Mouse (Mus musculus): ENCODE results near the gene Zmat5. TPM values are rescaled to one million over a fixed set of nuclear protein-coding genes. Genes with fewer than 3 reads are reported as not detected.

The Zmat5 gene
- polyA plus RNA-seq, 1 experiment = 11.7 TPM

DNA sequence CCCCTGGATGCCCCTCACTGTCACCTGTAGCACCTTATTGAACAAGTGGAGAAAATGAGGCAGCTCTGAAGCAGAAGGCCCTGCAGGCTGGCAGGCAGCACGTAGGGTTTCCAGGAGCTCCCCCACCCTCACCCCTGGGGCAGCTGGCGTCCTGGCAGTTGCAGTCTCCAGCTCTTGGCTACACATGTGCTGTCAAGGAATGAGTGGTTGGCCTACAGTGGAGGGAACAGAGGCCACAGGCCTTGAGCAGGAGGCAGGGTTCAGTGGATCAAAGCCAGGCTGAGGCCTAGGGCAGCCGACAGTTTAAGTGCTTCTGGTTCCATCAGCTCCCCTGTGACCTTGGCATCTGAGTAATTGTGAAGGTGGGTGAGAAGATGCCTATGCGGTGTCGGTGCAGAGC, 26.4 kb downstream of the Zmat5 start:
- Histone ChIP-seq H3K4me3 (replicated peaks; ENCODE audit: control insufficient read depth, low read depth, low read length) (no peak overlapping the region), H3K4me1 (ENCODE audit: control insufficient read depth, insufficient read depth, low read length) (no peaks in the 10 kb centered on the region), H3K27ac (ENCODE audit: control insufficient read depth, insufficient read depth, low read depth, low read length, poor library complexity) (no peak overlapping the region)
- no peak for TF ChIP-seq CTCF (IDR thresholded peaks at IDR 0.05; ENCODE audit: control insufficient read depth, insufficient read depth, low read length)
- TF ChIP-seq POLR2A (IDR thresholded peaks at IDR 0.05; ENCODE audit: borderline replicate concordance, control insufficient read depth, low read depth, low read length) = no peak
- 87% methylated on average over 5 of the region's 5 CpGs for WGBS

DNA sequence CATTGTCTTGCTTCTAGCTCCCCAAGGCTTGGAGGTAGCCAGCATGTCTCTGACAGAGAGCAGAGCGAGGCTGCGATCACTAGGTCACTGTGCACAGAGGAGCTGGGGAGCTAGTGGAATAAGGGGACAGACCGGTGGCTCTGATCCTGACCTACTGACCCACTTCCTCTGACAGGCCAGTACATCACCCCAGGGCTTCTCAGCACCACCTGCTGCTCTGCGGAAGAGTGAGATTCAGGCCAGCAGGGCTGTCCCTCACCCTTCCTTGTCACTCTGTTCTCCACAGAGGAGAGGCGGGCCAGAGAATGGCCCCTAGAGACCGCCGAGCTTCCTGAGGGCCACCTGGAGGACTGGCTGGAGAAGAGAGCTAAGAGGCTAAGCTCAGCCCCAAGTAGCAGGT, 27.3 kb downstream of the Zmat5 start:
- WGBS = 89% methylated on average over 7 of the region's 7 CpGs

DNA sequence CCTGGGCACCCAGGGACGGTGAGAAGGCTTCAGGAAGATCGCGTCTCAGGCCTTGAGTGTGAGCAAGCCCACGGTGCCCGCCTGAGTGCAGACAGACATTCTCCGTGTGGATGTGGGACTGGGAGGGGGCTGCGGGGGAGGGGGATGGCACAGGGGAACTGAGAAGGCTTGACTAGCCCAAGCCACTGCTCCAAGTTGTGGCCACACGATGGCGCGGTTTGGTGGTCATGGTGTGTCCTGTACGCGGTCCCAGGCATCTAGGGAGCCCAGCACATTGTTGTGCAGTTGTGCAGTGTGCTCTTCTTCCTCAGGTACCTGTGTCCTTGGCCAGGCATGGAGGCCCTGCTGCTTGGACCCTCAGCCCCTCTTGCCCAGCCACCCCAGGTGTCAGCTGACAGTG, 29.7 kb downstream of the Zmat5 start:
- TF ChIP-seq POLR2A (IDR thresholded peaks at IDR 0.05; ENCODE audit: borderline replicate concordance, control insufficient read depth, low read depth, low read length) = no peak
- TF ChIP-seq CTCF (IDR thresholded peaks at IDR 0.05; ENCODE audit: control insufficient read depth, insufficient read depth, low read length) = no peak
- H3K27ac ChIP-seq (ENCODE audit: control insufficient read depth, insufficient read depth, low read depth, low read length, poor library complexity) = no peak overlapping the region
- H3K4me3 ChIP-seq (replicated peaks; ENCODE audit: control insufficient read depth, low read depth, low read length) = no peak overlapping the region
- no peaks in the 10 kb centered on the region for H3K4me1 ChIP-seq (ENCODE audit: control insufficient read depth, insufficient read depth, low read length)
- WGBS = 86% methylated on average over 12 of the region's 12 CpGs

More for the DNA sequence above, 27.3 kb downstream of the Zmat5 start:
- TF ChIP-seq POLR2A (IDR thresholded peaks at IDR 0.05; ENCODE audit: borderline replicate concordance, control insufficient read depth, low read depth, low read length) (no peak), CTCF (IDR thresholded peaks at IDR 0.05; ENCODE audit: control insufficient read depth, insufficient read depth, low read length) (no peak)
- no peak overlapping the region for H3K4me3 ChIP-seq (replicated peaks; ENCODE audit: control insufficient read depth, low read depth, low read length)
- no peaks in the 10 kb centered on the region for H3K4me1 ChIP-seq (ENCODE audit: control insufficient read depth, insufficient read depth, low read length)
- no peak overlapping the region for H3K27ac ChIP-seq (ENCODE audit: control insufficient read depth, insufficient read depth, low read depth, low read length, poor library complexity)

DNA sequence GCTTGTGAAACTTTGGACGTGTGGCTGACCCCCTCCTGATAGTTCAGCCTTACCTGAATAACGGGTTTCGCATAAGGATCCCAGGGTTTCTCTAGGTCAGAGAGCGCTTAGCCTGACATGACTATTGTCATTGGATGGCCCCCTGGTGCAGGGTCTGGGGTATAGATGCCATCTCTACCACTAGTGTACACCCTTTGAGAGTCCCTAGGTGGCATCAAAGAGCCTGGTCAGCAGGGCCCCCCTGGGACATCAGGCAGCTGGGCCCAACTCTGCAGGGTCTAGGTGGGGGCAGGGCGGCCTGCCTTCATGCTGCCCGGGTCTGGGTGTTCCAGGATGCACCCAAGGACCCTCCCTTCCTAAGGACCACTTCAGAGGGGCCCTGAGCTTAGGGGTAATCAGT, 31.9 kb downstream of the Zmat5 start:
- WGBS = 82% methylated on average over 6 of the region's 6 CpGs
- Histone ChIP-seq H3K4me3 (replicated peaks; ENCODE audit: control insufficient read depth, low read depth, low read length) (no peak overlapping the region), H3K4me1 (ENCODE audit: control insufficient read depth, insufficient read depth, low read length) (no peaks in the 10 kb centered on the region), H3K27ac (ENCODE audit: control insufficient read depth, insufficient read depth, low read depth, low read length, poor library complexity) (no peak overlapping the region)
- no peak for TF ChIP-seq CTCF (IDR thresholded peaks at IDR 0.05; ENCODE audit: control insufficient read depth, insufficient read depth, low read length)
- TF ChIP-seq POLR2A (IDR thresholded peaks at IDR 0.05; ENCODE audit: borderline replicate concordance, control insufficient read depth, low read depth, low read length) = no peak

DNA sequence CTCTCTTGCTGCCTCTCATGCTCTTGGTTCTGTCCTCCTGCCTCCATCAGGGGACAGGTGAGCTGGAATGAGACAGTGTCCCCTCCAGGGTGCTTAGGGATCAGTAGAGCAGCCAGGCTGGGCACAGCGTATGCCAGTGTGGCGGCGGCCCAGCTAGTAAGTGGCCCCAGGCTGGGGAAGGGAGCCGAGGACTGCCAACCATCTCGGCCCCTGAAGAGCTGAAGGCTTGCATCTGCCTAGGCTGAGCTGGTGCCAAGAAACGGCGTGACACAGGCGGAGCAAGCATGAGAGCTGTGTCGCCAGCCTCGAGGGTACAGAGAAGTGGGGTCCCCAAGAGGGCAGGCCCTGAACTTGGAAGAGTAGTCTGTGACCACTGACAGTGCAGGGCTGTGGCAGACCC, 33.2 kb downstream of the Zmat5 start:
- no peaks in the 10 kb centered on the region for H3K4me1 ChIP-seq (ENCODE audit: control insufficient read depth, insufficient read depth, low read length)

GRCm38 (mm10) chr11:4738719-4739118, 34.2 kb downstream of the Zmat5 start:
- no peak overlapping the region for H3K27ac ChIP-seq (ENCODE audit: control insufficient read depth, insufficient read depth, low read depth, low read length, poor library complexity)
- 95% methylated on average over 16 of the region's 16 CpGs for WGBS
- no peaks in the 10 kb centered on the region for H3K4me1 ChIP-seq (ENCODE audit: control insufficient read depth, insufficient read depth, low read length)
- TF ChIP-seq CTCF (IDR thresholded peaks at IDR 0.05; ENCODE audit: control insufficient read depth, insufficient read depth, low read length) = no peak
- TF ChIP-seq POLR2A (IDR thresholded peaks at IDR 0.05; ENCODE audit: borderline replicate concordance, control insufficient read depth, low read depth, low read length) = no peak
- H3K4me3 ChIP-seq (replicated peaks; ENCODE audit: control insufficient read depth, low read depth, low read length) = no peak overlapping the region

More for the DNA sequence above, 33.2 kb downstream of the Zmat5 start:
- Histone ChIP-seq H3K4me3 (replicated peaks; ENCODE audit: control insufficient read depth, low read depth, low read length) (no peak overlapping the region), H3K27ac (ENCODE audit: control insufficient read depth, insufficient read depth, low read depth, low read length, poor library complexity) (no peak overlapping the region)
- 88% methylated on average over 10 of the region's 10 CpGs for WGBS
- TF ChIP-seq CTCF (IDR thresholded peaks at IDR 0.05; ENCODE audit: control insufficient read depth, insufficient read depth, low read length) (no peak), POLR2A (IDR thresholded peaks at IDR 0.05; ENCODE audit: borderline replicate concordance, control insufficient read depth, low read depth, low read length) (no peak)

- TF ChIP-seq POLR2A (IDR thresholded peaks at IDR 0.05; ENCODE audit: borderline replicate concordance, control insufficient read depth, low read depth, low read length) (no peak), CTCF (IDR thresholded peaks at IDR 0.05; ENCODE audit: control insufficient read depth, insufficient read depth, low read length) (no peak)
- Histone ChIP-seq H3K4me3 (replicated peaks; ENCODE audit: control insufficient read depth, low read depth, low read length) (no peak overlapping the region), H3K27ac (ENCODE audit: control insufficient read depth, insufficient read depth, low read depth, low read length, poor library complexity) (no peak overlapping the region), H3K4me1 (ENCODE audit: control insufficient read depth, insufficient read depth, low read length) (no peaks in the 10 kb centered on the region)
- 49% methylated on average over 5 of the region's 5 CpGs for WGBS
Observed at GRCm38 (mm10) chr11:4740785-4741184, 36.3 kb downstream of the Zmat5 start.

- H3K4me1 ChIP-seq (ENCODE audit: control insufficient read depth, insufficient read depth, low read length) = no peaks in the 10 kb centered on the region
- H3K27ac ChIP-seq (ENCODE audit: control insufficient read depth, insufficient read depth, low read depth, low read length, poor library complexity) = no peak overlapping the region
- H3K4me3 ChIP-seq (replicated peaks; ENCODE audit: control insufficient read depth, low read depth, low read length) = no peak overlapping the region
- TF ChIP-seq POLR2A (IDR thresholded peaks at IDR 0.05; ENCODE audit: borderline replicate concordance, control insufficient read depth, low read depth, low read length) (no peak), CTCF (IDR thresholded peaks at IDR 0.05; ENCODE audit: control insufficient read depth, insufficient read depth, low read length) (no peak)
- WGBS = 34% methylated on average over 6 of the region's 6 CpGs
Observed at GRCm38 (mm10) chr11:4744691-4745090, 40.2 kb downstream of the Zmat5 start.

- no peak overlapping the region for H3K27ac ChIP-seq (ENCODE audit: control insufficient read depth, insufficient read depth, low read depth, low read length, poor library complexity)
- H3K4me3 ChIP-seq (replicated peaks; ENCODE audit: control insufficient read depth, low read depth, low read length) = no peak overlapping the region
- no peak for TF ChIP-seq CTCF (IDR thresholded peaks at IDR 0.05; ENCODE audit: control insufficient read depth, insufficient read depth, low read length)
- TF ChIP-seq POLR2A (IDR thresholded peaks at IDR 0.05; ENCODE audit: borderline replicate concordance, control insufficient read depth, low read depth, low read length) = no peak
- 3% methylated on average over 39 of the region's 39 CpGs for WGBS
- no peaks in the 10 kb centered on the region for H3K4me1 ChIP-seq (ENCODE audit: control insufficient read depth, insufficient read depth, low read length)
Observed at GRCm38 (mm10) chr11:4745969-4746368, 41.5 kb downstream of the Zmat5 start.
